Mouse (Mus musculus) hindbrain, embryonic 15.5 days (tissue): Measurements from ENCODE around the gene Sfxn5. TPM values are rescaled to one million over a fixed set of nuclear protein-coding genes. Genes with fewer than 3 reads are reported as not detected.

ENCODE experiments used
- ATAC-seq: fragments of 200-750 bp; cut with Nextera tagmentation; 2 replicates; pipeline ENCODE4 v1.8.0; 2017; ENCODE audit warnings: low read depth, moderate number of reproducible peaks, moderate TSS enrichment; ENCODE audit not compliant: low FRiP score
- H3K27ac ChIP-seq: fragments of 300-500 bp; sonication (generic); replicated peaks from 2 replicates; pipeline ENCODE4 v1.5.1; 2015; ENCODE audit warnings: mild to moderate bottlenecking, inconsistent platforms
- H3K27me3 ChIP-seq: fragments of 300-500 bp; sonication (generic); 2 replicates; pipeline ENCODE4 v1.6.1; 2015; ENCODE audit warnings: control low read depth, inconsistent platforms
- H3K36me3 ChIP-seq: fragments of 300-500 bp; sonication (generic); 2 replicates; pipeline ENCODE4 v1.6.1; 2015; ENCODE audit warnings: control low read depth, inconsistent platforms
- H3K4me1 ChIP-seq: fragments of 300-500 bp; sonication (generic); replicated peaks from 2 replicates; pipeline ENCODE4 v1.6.1; 2015; ENCODE audit warnings: control low read depth, inconsistent platforms
- H3K4me2 ChIP-seq: fragments of 300-500 bp; sonication (generic); 2 replicates; pipeline ENCODE4 v1.6.1; 2015; ENCODE audit warnings: moderate library complexity, mild to moderate bottlenecking, inconsistent platforms
- H3K4me3 ChIP-seq: fragments of 300-500 bp; sonication (generic); 2 replicates; pipeline ENCODE4 v1.5.1; 2015; ENCODE audit warnings: mild to moderate bottlenecking, inconsistent platforms
- H3K9ac ChIP-seq: fragments of 300-500 bp; sonication (generic); 2 replicates; pipeline ENCODE4 v1.6.1; 2015; ENCODE audit warnings: inconsistent platforms
- H3K9me3 ChIP-seq: fragments of 300-500 bp; sonication (generic); 2 replicates; pipeline ENCODE4 v1.6.1; 2016; ENCODE audit warnings: control low read depth, inconsistent platforms
- WGBS: fragments of 180-500 bp; shearing (Covaris S2); methylation state at CpG from one replicate; pipeline ENCODE4 v1.1.7; 2015; 5-methylcytosine and 5-hydroxymethylcytosine counted together
- polyA plus RNA-seq: library from polyadenylated mRNA; unstranded; fragments of >200 nt; fragmentation: Nextera tagmentation; extraction: Ambion mirVana; gene quantifications from 2 replicates; pipeline ENCODE4 v1.2.1, GENCODE M21; 2015

Gene Sfxn5
- polyA plus RNA-seq, 1 experiment from 2014 or later = 43.1 TPM

- Histone ChIP-seq H3K36me3 (no peaks in the 10 kb centered on the region), H3K27ac (no peak overlapping the region), H3K4me1 (peaks cover 21% of the 10 kb centered on the region), H3K4me3 (peak overlapping the region; percentile 53), H3K9ac (no peak overlapping the region), H3K4me2 (peak overlapping the region; percentile 97), H3K9me3 (no peaks in the 10 kb centered on the region), H3K27me3 (no peaks in the 10 kb centered on the region)
- ATAC-seq = no peak
- WGBS = 59% methylated on average over 6 of the region's 6 CpGs
Observed at GRCm38 (mm10) chr6:85331221-85331735, 1.9 kb downstream of the Sfxn5 start.

GRCm38 (mm10) chr6:85329666-85330185, 3.5 kb downstream of the Sfxn5 start:
- no peaks in the 10 kb centered on the region for H3K27me3 ChIP-seq
- H3K9ac ChIP-seq = no peak overlapping the region
- H3K9me3 ChIP-seq = no peaks in the 10 kb centered on the region
- H3K4me1 ChIP-seq = peaks cover 21% of the 10 kb centered on the region
- no peak overlapping the region for H3K4me3 ChIP-seq
- WGBS = 94% methylated on average over 4 of the region's 4 CpGs
- no peak for ATAC-seq
- no peaks in the 10 kb centered on the region for H3K36me3 ChIP-seq
- H3K27ac ChIP-seq = no peak overlapping the region
- no peak overlapping the region for H3K4me2 ChIP-seq

- Histone ChIP-seq H3K4me1 (peaks cover 5% of the 10 kb centered on the region; the same call in 1 of the 2 replicates), H3K27me3 (no peaks in the 10 kb centered on the region), H3K27ac (no peak overlapping the region), H3K4me3 (no peak overlapping the region), H3K9ac (no peak overlapping the region), H3K9me3 (no peaks in the 10 kb centered on the region), H3K4me2 (no peak overlapping the region), H3K36me3 (no peaks in the 10 kb centered on the region)
- WGBS = 90% methylated on average over 4 of the region's 4 CpGs
- no peak for ATAC-seq
Observed at GRCm38 (mm10) chr6:85326564-85326963, 6.7 kb downstream of the Sfxn5 start.

- 51% methylated on average over 2 of the region's 2 CpGs for WGBS
- H3K4me2 ChIP-seq = no peak overlapping the region
- H3K27ac ChIP-seq = no peak overlapping the region
- no peaks in the 10 kb centered on the region for H3K9me3 ChIP-seq
- no peaks in the 10 kb centered on the region for H3K27me3 ChIP-seq
- H3K9ac ChIP-seq = no peak overlapping the region
- 0 out of 2 replicates have a peak, but pooled peaks cover 3% of the 10 kb centered on the region for H3K4me1 ChIP-seq
- H3K4me3 ChIP-seq = no peak overlapping the region
- H3K36me3 ChIP-seq = no peaks in the 10 kb centered on the region
- no peak for ATAC-seq
Observed at GRCm38 (mm10) chr6:85325109-85325508, 8.1 kb downstream of the Sfxn5 start.

- peak; percentile 96 for ATAC-seq
- Histone ChIP-seq H3K4me3 (no peak overlapping the region), H3K36me3 (no peaks in the 10 kb centered on the region), H3K9ac (no peak overlapping the region), H3K27ac (peak overlapping the region; percentile 80), H3K27me3 (no peaks in the 10 kb centered on the region), H3K9me3 (no peaks in the 10 kb centered on the region), H3K4me1 (0 out of 2 replicates have a peak, but pooled peaks cover 3% of the 10 kb centered on the region), H3K4me2 (no peak overlapping the region)
- 15% methylated on average over 6 of the region's 6 CpGs for WGBS
Observed at GRCm38 (mm10) chr6:85320445-85320866, 12.8 kb downstream of the Sfxn5 start.

- H3K4me3 ChIP-seq = no peak overlapping the region
- no peaks in the 10 kb centered on the region for H3K36me3 ChIP-seq
- ATAC-seq = no peak
- H3K27ac ChIP-seq = no peak overlapping the region
- no peak overlapping the region for H3K4me2 ChIP-seq
- 86% methylated on average over 2 of the region's 2 CpGs for WGBS
- H3K27me3 ChIP-seq = no peaks in the 10 kb centered on the region
- no peak overlapping the region for H3K9ac ChIP-seq
- H3K9me3 ChIP-seq = no peaks in the 10 kb centered on the region
- H3K4me1 ChIP-seq = peaks cover 11% of the 10 kb centered on the region
Observed at GRCm38 (mm10) chr6:85316211-85316610, 17.0 kb downstream of the Sfxn5 start.

- Histone ChIP-seq H3K27ac (peak overlapping the region; percentile 66), H3K9ac (no peak overlapping the region), H3K9me3 (no peaks in the 10 kb centered on the region), H3K4me2 (no peak overlapping the region), H3K27me3 (no peaks in the 10 kb centered on the region), H3K4me1 (peaks cover 8% of the 10 kb centered on the region), H3K36me3 (no peaks in the 10 kb centered on the region), H3K4me3 (no peak overlapping the region)
- 31% methylated on average over 9 of the region's 9 CpGs for WGBS
- ATAC-seq = no peak; the same call in 1 of the 2 replicates
Observed at GRCm38 (mm10) chr6:85314064-85314798, 19.0 kb downstream of the Sfxn5 start.

GRCm38 (mm10) chr6:85307894-85308293, 25.3 kb downstream of the Sfxn5 start:
- Histone ChIP-seq H3K4me3 (no peak overlapping the region), H3K27ac (no peak overlapping the region), H3K4me1 (peaks cover 3% of the 10 kb centered on the region), H3K9me3 (no peaks in the 10 kb centered on the region), H3K36me3 (no peaks in the 10 kb centered on the region), H3K9ac (no peak overlapping the region), H3K27me3 (no peaks in the 10 kb centered on the region), H3K4me2 (no peak overlapping the region)
- WGBS = 51% methylated on average over 4 of the region's 4 CpGs
- ATAC-seq = no peak

GRCm38 (mm10) chr6:85306375-85306774, 26.8 kb downstream of the Sfxn5 start:
- 90% methylated on average over 3 of the region's 3 CpGs for WGBS
- H3K36me3 ChIP-seq = no peaks in the 10 kb centered on the region

GRCm38 (mm10) chr6:85305826-85306225, 27.4 kb downstream of the Sfxn5 start:
- H3K9me3 ChIP-seq = no peaks in the 10 kb centered on the region
- no peak overlapping the region for H3K4me2 ChIP-seq
- H3K27ac ChIP-seq = no peak overlapping the region
- no peak for ATAC-seq
- H3K4me3 ChIP-seq = no peak overlapping the region
- no peak overlapping the region for H3K9ac ChIP-seq
- peaks cover 5% of the 10 kb centered on the region for H3K4me1 ChIP-seq
- no peaks in the 10 kb centered on the region for H3K27me3 ChIP-seq
- no peaks in the 10 kb centered on the region for H3K36me3 ChIP-seq

More at GRCm38 (mm10) chr6:85306375-85306774, 26.8 kb downstream of the Sfxn5 start:
- Histone ChIP-seq H3K27ac (no peak overlapping the region), H3K4me3 (no peak overlapping the region), H3K4me1 (peaks cover 5% of the 10 kb centered on the region), H3K9me3 (no peaks in the 10 kb centered on the region), H3K27me3 (no peaks in the 10 kb centered on the region), H3K4me2 (no peak overlapping the region), H3K9ac (no peak overlapping the region)
- no peak for ATAC-seq

GRCm38 (mm10) chr6:85304966-85305365, 28.3 kb downstream of the Sfxn5 start:
- H3K9ac ChIP-seq = no peak overlapping the region
- no peak overlapping the region for H3K27ac ChIP-seq
- H3K4me3 ChIP-seq = no peak overlapping the region
- peaks cover 5% of the 10 kb centered on the region for H3K4me1 ChIP-seq
- 63% methylated on average over 5 of the region's 5 CpGs for WGBS
- no peaks in the 10 kb centered on the region for H3K9me3 ChIP-seq
- ATAC-seq = no peak
- no peaks in the 10 kb centered on the region for H3K27me3 ChIP-seq
- H3K4me2 ChIP-seq = no peak overlapping the region
- no peaks in the 10 kb centered on the region for H3K36me3 ChIP-seq

GRCm38 (mm10) chr6:85302326-85303055, 30.7 kb downstream of the Sfxn5 start:
- H3K27me3 ChIP-seq = no peaks in the 10 kb centered on the region
- H3K4me3 ChIP-seq = no peak overlapping the region
- 0 out of 2 replicates have a peak, but pooled peaks cover 2% of the 10 kb centered on the region for H3K36me3 ChIP-seq
- peak; percentile 94 for ATAC-seq
- WGBS = 55% methylated on average over 3 of the region's 3 CpGs
- H3K4me1 ChIP-seq = peaks cover 5% of the 10 kb centered on the region
- no peak overlapping the region for H3K4me2 ChIP-seq
- no peak overlapping the region for H3K9ac ChIP-seq
- peak overlapping the region; percentile 80 for H3K27ac ChIP-seq
- no peaks in the 10 kb centered on the region for H3K9me3 ChIP-seq
